Mouse (Mus musculus) urinary bladder, postnatal 10 days (tissue): Measurements from ENCODE around the gene Il17rb.

Experiments
- DNase-seq: peaks from one replicate; pipeline ENCODE4 v3.0.0; 2022; ENCODE audit warnings: low spot score

The Il17rb gene

GRCm38 (mm10) chr14:30016666-30017065 is 8.0 kb upstream of the Il17rb start:
- no peak for DNase-seq

GRCm38 (mm10) chr14:30015008-30015407 is 6.3 kb upstream of the Il17rb start:
- DNase-seq: no peak

- no peak for DNase-seq
These were observed 5.8 kb upstream of the Il17rb start for GRCm38 (mm10) chr14:30014487-30014886.

- no peak for DNase-seq
These were observed 3.3 kb upstream of the Il17rb start for GRCm38 (mm10) chr14:30011886-30012560.

- no peak for DNase-seq
These were observed 1.3 kb upstream of the Il17rb start for GRCm38 (mm10) chr14:30009864-30010560.

- DNase-seq: no peak
These were observed 9.3 kb downstream of the Il17rb start for GRCm38 (mm10) chr14:29999475-29999811.

- DNase-seq: no peak
These were observed 9.8 kb downstream of the Il17rb start for GRCm38 (mm10) chr14:29998747-29999474.

- no peak for DNase-seq
These were observed 11.4 kb downstream of the Il17rb start for GRCm38 (mm10) chr14:29997345-29997744.

GRCm38 (mm10) chr14:29996000-29996751 is 12.5 kb downstream of the Il17rb start:
- DNase-seq: no peak

GRCm38 (mm10) chr14:29994976-29995375 is 13.7 kb downstream of the Il17rb start:
- no peak for DNase-seq

GRCm38 (mm10) chr14:29988337-29988736 is 20.4 kb downstream of the Il17rb start:
- no peak for DNase-seq

GRCm38 (mm10) chr14:29987739-29988138 is 21.0 kb downstream of the Il17rb start:
- no peak for DNase-seq

GRCm38 (mm10) chr14:29987276-29987675 is 21.4 kb downstream of the Il17rb start:
- DNase-seq: no peak

GRCm38 (mm10) chr14:29986096-29986495 is 22.6 kb downstream of the Il17rb start:
- no peak for DNase-seq

GRCm38 (mm10) chr14:29980447-29981205 is 28.1 kb downstream of the Il17rb start:
- DNase-seq: no peak

GRCm38 (mm10) chr14:29978254-29979204 is 30.2 kb downstream of the Il17rb start, which contains the start of gene Actr8:
Gene Actr8 (plus strand): TSS chr14:29978337.
- peak; percentile 76 for DNase-seq

- no peak for DNase-seq
These were observed 31.8 kb downstream of the Il17rb start for GRCm38 (mm10) chr14:29976927-29977326.

- no peak for DNase-seq
These were observed 36.7 kb downstream of the Il17rb start for GRCm38 (mm10) chr14:29971993-29972392.

- no peak for DNase-seq
These were observed 37.2 kb downstream of the Il17rb start for GRCm38 (mm10) chr14:29971446-29971845.

- DNase-seq: peak; percentile 82
These were observed 40.4 kb downstream of the Il17rb start, which contains the start of gene Selenok for GRCm38 (mm10) chr14:29968075-29968821. Gene Selenok (plus strand): TSS chr14:29968308.
